Mouse (Mus musculus): ENCODE measurements around the gene Lrrc75b.

DNA sequence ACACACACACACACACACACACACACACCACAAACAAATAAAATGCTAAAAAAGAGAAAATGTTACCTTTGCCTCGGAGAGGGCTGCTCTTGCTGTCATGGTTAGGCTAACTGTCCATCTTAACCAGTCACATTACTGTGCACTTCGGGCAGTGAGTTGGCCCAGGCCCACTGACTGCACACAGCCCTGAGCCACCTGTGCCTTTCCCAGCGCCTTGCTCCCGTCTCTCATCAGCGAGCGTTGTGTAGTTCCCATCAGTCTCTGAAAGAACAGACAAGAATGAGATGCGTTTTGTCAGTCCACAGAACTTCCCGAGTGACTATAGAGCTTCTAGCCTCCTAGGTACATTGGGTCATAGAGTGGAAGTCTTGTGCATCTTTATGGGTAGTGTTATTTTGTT lies 25.9 kb downstream of the Lrrc75b start:
- TF ChIP-seq CTCF (IDR thresholded peaks at IDR 0.05) (no peak), EP300 (IDR thresholded peaks at IDR 0.05) (no peak)

All from lung, postnatal 0 days (tissue).